Mouse (Mus musculus): Measurements from ENCODE around the gene Col1a1. TPM values are rescaled to one million over a fixed set of nuclear protein-coding genes. Genes with fewer than 3 reads are reported as not detected.

Gene Col1a1
- polyA plus RNA-seq, 1 experiment: 11.9 TPM

- H3K4me3 ChIP-seq (ENCODE audit: control insufficient read depth, insufficient read depth, low read length): peak overlapping the region; percentile 69
- peaks cover 7% of the 10 kb centered on the region; the same call in 1 of the 2 replicates for H3K36me3 ChIP-seq (ENCODE audit: control insufficient read depth, insufficient read depth, low read length)
- H3K27me3 ChIP-seq (ENCODE audit: control insufficient read depth, insufficient read depth, low read length): no peaks in the 10 kb centered on the region
- peak overlapping the region; percentile 59 for H3K27ac ChIP-seq (ENCODE audit: control insufficient read depth, insufficient read depth, low read length)
- DNase-seq: peak; percentile 65
- peaks cover 71% of the 10 kb centered on the region for H3K4me1 ChIP-seq (replicated peaks; ENCODE audit: control insufficient read depth, insufficient read depth, low read length)
- TF ChIP-seq POLR2A (IDR thresholded peaks at IDR 0.05; ENCODE audit: control insufficient read depth, extremely low read depth, insufficient read depth, low read length, poor library complexity) (0 out of 2 replicates have a peak, but pooled peaks have one; percentile 8), CTCF (IDR thresholded peaks at IDR 0.05; ENCODE audit: borderline replicate concordance, control insufficient read depth, extremely low read depth, insufficient read depth, low read length, poor library complexity) (0 out of 2 replicates have a peak, but pooled peaks have one; percentile 3)
- WGBS: under 1% methylated on average over 99 of the region's 99 CpGs
Observed at GRCm38 (mm10) chr11:94991641-94992479, 55.8 kb downstream of the Col1a1 start.

GRCm38 (mm10) chr11:94992480-94992753, 56.4 kb downstream of the Col1a1 start:
- peak; percentile 37 for DNase-seq
- H3K4me1 ChIP-seq (replicated peaks; ENCODE audit: control insufficient read depth, insufficient read depth, low read length): peaks cover 71% of the 10 kb centered on the region
- peak overlapping the region; percentile 69 for H3K4me3 ChIP-seq (ENCODE audit: control insufficient read depth, insufficient read depth, low read length)
- H3K27me3 ChIP-seq (ENCODE audit: control insufficient read depth, insufficient read depth, low read length): no peaks in the 10 kb centered on the region
- H3K36me3 ChIP-seq (ENCODE audit: control insufficient read depth, insufficient read depth, low read length): peaks cover 7% of the 10 kb centered on the region; the same call in 1 of the 2 replicates
- 0% methylated on average over 20 of the region's 20 CpGs for WGBS
- peak overlapping the region; percentile 0; the same call in 1 of the 2 replicates for H3K27ac ChIP-seq (ENCODE audit: control insufficient read depth, insufficient read depth, low read length)
- TF ChIP-seq POLR2A (IDR thresholded peaks at IDR 0.05; ENCODE audit: control insufficient read depth, extremely low read depth, insufficient read depth, low read length, poor library complexity) (no peak), CTCF (IDR thresholded peaks at IDR 0.05; ENCODE audit: borderline replicate concordance, control insufficient read depth, extremely low read depth, insufficient read depth, low read length, poor library complexity) (no peak)

DNA sequence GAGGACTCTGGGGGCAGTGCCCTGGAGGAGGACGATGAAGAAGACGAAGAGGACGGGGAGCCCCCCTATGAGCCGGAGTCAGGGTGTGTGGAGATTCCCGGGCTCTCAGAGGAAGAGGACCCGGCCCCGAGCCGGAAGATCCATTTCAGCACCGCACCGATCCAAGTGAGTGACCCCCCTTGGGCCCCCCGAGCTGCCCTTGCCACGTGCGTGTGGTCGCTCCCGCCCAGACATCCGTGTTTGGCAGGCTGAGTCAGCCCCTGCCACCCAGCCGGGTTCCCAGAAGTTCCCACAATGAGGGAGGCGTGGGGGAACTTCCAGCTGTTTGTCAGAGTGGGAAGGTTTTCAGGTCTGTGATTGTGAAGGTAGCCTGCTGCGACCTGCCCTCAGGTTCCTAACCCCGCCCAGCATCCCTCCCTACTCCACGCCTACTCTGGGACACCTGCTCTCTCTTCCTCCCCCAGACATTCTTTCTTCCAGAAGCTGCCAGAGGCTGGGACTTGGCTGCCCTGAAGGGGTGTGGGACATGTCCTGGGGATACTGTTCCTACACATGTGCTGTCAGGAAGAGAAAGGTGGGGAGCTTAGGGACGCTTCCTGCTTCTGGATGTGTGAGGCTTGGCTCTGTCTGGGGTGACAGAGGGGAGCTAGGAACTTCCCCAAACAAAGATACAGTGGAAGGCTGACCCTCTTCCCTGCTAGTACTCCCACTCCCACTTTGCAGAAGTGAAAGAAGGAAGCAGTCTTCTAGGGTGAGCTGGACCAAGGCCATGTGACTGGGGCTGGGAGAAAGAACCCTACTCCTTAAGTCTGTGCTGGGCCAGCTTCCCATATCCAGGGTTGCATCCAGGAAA, 57.0 kb downstream of the Col1a1 start:
- WGBS: 2% methylated on average over 22 of the region's 22 CpGs
- no peak for TF ChIP-seq POLR2A (IDR thresholded peaks at IDR 0.05; ENCODE audit: control insufficient read depth, extremely low read depth, insufficient read depth, low read length, poor library complexity)
- TF ChIP-seq CTCF (IDR thresholded peaks at IDR 0.05; ENCODE audit: borderline replicate concordance, control insufficient read depth, extremely low read depth, insufficient read depth, low read length, poor library complexity): no peak
- Histone ChIP-seq H3K36me3 (ENCODE audit: control insufficient read depth, insufficient read depth, low read length) (peaks cover 7% of the 10 kb centered on the region; the same call in 1 of the 2 replicates), H3K4me3 (ENCODE audit: control insufficient read depth, insufficient read depth, low read length) (peak overlapping the region; percentile 69), H3K27ac (ENCODE audit: control insufficient read depth, insufficient read depth, low read length) (peak overlapping the region; percentile 0; the same call in 1 of the 2 replicates), H3K4me1 (replicated peaks; ENCODE audit: control insufficient read depth, insufficient read depth, low read length) (peaks cover 71% of the 10 kb centered on the region), H3K27me3 (ENCODE audit: control insufficient read depth, insufficient read depth, low read length) (no peaks in the 10 kb centered on the region)
- peak; percentile 63 for DNase-seq

- no peak for TF ChIP-seq POLR2A (IDR thresholded peaks at IDR 0.05; ENCODE audit: control insufficient read depth, extremely low read depth, insufficient read depth, low read length, poor library complexity)
- TF ChIP-seq CTCF (IDR thresholded peaks at IDR 0.05; ENCODE audit: borderline replicate concordance, control insufficient read depth, extremely low read depth, insufficient read depth, low read length, poor library complexity): no peak
- H3K27ac ChIP-seq (ENCODE audit: control insufficient read depth, insufficient read depth, low read length): no peak overlapping the region
- H3K4me3 ChIP-seq (ENCODE audit: control insufficient read depth, insufficient read depth, low read length): peak overlapping the region; percentile 69
- H3K36me3 ChIP-seq (ENCODE audit: control insufficient read depth, insufficient read depth, low read length): peaks cover 7% of the 10 kb centered on the region; the same call in 1 of the 2 replicates
- H3K4me1 ChIP-seq (replicated peaks; ENCODE audit: control insufficient read depth, insufficient read depth, low read length): peaks cover 69% of the 10 kb centered on the region
- WGBS: 39% methylated on average over 10 of the region's 10 CpGs
- H3K27me3 ChIP-seq (ENCODE audit: control insufficient read depth, insufficient read depth, low read length): no peaks in the 10 kb centered on the region
- DNase-seq: no peak
Observed at GRCm38 (mm10) chr11:94994208-94994814, 58.3 kb downstream of the Col1a1 start.

DNA sequence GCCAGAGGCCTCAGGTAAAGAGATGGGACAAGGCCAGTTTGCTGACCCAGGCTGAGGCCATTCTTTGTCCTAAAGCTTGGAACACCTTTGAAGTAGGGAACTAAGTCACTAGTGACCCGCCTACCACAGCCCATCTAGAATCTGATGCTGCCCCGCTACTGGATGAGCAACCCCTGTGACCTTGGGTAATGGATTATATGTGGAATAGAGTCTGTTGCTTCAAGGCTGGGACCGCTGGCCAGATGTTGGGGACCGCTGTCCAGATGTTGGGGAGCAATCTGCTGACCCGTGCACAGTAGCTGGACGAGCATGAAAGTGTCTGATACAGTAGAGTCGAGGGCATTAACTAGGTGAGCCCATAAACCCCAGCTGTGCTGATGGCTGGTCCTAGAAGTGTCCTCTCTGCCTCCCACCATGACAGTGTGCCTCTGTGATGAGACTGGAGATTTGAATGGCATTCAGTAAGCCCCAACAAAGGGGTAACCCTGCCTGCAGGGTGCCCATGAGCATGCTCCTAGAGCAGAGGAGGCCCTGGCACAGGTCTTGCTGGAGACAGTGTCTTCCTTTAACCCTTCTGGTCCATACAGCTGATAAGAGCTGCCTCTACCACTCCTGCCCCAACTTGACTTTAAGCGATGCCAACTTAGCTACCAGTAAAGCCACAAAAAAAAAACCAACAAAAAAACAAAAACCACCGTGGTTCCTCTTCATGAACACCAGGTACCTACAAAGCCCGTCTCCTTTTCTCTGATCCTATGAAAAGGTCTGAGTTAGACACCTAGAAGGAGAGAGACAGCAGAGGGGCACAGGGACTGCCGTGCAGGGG, 59.1 kb downstream of the Col1a1 start:
- peaks cover 13% of the 10 kb centered on the region for H3K36me3 ChIP-seq (ENCODE audit: control insufficient read depth, insufficient read depth, low read length)
- 48% methylated on average over 11 of the region's 11 CpGs for WGBS
- peak overlapping the region; percentile 69 for H3K4me3 ChIP-seq (ENCODE audit: control insufficient read depth, insufficient read depth, low read length)

More for the DNA sequence above, 59.1 kb downstream of the Col1a1 start:
- no peak overlapping the region for H3K27ac ChIP-seq (ENCODE audit: control insufficient read depth, insufficient read depth, low read length)
- H3K4me1 ChIP-seq (replicated peaks; ENCODE audit: control insufficient read depth, insufficient read depth, low read length): peaks cover 75% of the 10 kb centered on the region
- peak; percentile 21 for DNase-seq
- TF ChIP-seq CTCF (IDR thresholded peaks at IDR 0.05; ENCODE audit: borderline replicate concordance, control insufficient read depth, extremely low read depth, insufficient read depth, low read length, poor library complexity) (no peak), POLR2A (IDR thresholded peaks at IDR 0.05; ENCODE audit: control insufficient read depth, extremely low read depth, insufficient read depth, low read length, poor library complexity) (no peak)
- H3K27me3 ChIP-seq (ENCODE audit: control insufficient read depth, insufficient read depth, low read length): no peaks in the 10 kb centered on the region

Data from thymus, adult 2 months (tissue).